Mouse (Mus musculus) cerebellum, adult (tissue): ENCODE measurements around the gene Syne1.

Experiments
- ATAC-seq: cut with Nextera tagmentation; 2 replicates; pipeline ENCODE4 v1.9.2; 2017; ENCODE audit warnings: mild to moderate bottlenecking, moderate library complexity, mixed read lengths; ENCODE audit not compliant: insufficient number of reproducible peaks, low FRiP score, low TSS enrichment

Syne1 gene

DNA sequence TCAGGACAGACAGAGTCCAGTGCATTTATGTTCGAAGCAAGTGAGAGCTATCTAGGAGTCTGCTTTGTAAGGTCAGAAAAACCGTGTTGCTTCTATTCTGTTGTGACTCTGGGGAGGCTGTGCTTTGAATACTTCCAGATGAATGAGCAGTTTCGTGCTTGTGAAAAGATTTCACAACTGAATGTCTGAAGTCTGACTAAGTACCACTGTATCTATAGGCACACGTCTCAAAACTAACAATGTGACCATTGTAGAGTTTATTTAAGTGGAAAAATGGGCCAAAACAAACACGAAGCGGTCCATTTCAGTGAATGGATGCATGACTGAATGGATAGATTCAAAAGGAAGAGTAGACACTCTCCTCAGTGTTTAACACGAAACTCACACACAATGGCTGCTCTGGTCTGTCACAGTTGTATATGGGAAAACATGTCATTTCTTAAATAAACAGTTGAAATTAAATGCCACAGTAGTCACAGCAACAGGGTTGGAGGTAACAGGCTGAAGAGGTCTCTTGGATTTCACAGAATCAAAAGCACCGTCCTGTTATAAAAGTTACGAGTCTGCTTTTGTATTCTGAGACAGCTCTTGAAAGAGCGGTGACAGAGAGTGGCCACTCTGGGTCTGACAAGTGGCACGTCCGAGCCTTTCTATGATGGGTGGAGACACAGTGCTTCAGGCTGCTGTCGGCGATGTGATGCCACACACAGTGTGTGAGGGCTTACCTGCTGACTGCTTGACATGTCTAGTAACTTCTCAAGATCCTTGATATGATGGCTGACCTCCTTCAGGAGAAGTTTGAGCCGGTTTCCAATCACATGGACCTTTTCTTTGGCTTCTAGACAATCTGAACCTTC is 518.9 kb downstream of the Syne1 start:
- no peak for ATAC-seq

GRCm38 (mm10) chr10:5029883-5030282 is 521.4 kb downstream of the Syne1 start:
- no peak for ATAC-seq

GRCm38 (mm10) chr10:5029161-5029560 is 522.1 kb downstream of the Syne1 start:
- ATAC-seq = no peak

DNA sequence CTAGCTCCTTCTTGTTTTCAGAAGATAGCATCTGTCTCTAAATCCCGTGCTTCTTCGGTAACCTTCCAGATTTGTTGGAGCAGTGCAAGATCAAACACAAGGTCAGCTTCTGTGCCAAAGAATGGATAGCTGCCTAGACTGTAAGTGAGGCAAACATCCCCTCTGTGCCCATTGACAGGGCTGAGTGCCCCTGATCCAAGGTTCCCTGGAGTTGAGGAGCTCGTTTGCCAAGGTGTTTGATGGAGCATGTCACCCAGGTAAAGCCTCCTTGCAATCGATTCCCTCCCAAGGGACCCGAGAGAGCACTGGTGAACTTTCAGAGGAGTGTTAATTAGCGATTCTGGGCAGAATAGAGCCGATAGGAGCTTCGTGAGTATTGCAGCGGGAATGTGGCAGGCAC is 523.0 kb downstream of the Syne1 start:
- ATAC-seq = no peak

DNA sequence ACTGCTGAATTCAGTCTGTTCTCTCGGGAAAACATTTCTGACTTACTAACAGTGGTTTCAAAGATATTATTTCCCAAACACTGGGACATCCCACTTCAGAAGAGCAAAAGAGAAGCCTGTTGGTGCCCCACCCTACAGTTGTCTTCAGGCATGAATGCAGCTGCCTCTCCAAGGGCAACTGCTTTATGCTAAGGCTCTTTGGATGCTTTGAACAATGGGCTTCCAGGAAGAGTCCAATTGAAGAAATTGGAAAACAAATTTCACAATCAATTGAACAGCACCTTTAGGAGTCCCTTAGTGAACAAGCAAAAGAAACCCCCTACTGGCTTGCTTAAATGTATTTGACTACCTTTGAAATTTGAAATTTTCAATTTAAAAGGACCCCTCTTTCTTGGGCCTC is 524.1 kb downstream of the Syne1 start:
- no peak for ATAC-seq

DNA sequence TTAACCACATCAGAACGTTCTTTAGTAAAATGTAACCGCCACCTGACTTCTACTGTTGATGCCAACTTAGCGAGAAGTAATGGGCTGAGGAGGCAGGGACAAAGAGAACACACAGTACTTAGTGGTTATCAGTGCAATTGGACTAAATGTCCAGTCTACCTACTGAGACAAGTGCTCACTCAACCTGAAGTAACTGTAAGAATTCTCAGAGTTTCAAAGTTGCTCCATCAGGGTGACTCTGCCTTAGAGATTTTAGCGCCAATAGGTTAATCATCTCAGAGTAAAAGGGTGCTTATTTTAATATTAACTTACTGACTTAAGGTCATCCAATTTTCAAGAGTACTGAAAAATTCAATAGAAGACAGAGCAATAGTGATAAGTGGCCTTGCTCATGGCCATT is 525.4 kb downstream of the Syne1 start:
- no peak for ATAC-seq

DNA sequence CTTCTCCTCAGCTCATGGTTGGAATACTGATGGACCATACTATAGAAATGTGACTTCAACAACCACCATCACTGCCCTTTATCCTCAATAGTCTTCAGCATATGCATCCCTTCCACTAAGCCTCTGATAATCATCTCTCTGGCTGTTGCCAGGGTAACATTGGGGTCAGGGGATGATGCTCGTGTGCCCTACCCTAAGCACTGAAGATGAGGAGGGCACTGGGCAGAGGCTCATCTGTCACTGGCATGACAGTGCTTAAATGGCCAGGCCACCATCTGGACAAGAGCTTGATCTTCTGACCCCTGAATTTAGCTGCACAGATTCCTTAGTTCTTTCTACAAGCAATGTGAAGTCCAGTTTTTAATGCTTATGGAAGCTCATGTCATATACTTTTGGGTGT is 534.1 kb downstream of the Syne1 start:
- no peak for ATAC-seq

GRCm38 (mm10) chr10:5014976-5015375 is 536.3 kb downstream of the Syne1 start:
- no peak for ATAC-seq

GRCm38 (mm10) chr10:5012004-5012403 is 539.3 kb downstream of the Syne1 start:
- ATAC-seq = no peak

GRCm38 (mm10) chr10:5008795-5009366 is 542.4 kb downstream of the Syne1 start:
- ATAC-seq = no peak

DNA sequence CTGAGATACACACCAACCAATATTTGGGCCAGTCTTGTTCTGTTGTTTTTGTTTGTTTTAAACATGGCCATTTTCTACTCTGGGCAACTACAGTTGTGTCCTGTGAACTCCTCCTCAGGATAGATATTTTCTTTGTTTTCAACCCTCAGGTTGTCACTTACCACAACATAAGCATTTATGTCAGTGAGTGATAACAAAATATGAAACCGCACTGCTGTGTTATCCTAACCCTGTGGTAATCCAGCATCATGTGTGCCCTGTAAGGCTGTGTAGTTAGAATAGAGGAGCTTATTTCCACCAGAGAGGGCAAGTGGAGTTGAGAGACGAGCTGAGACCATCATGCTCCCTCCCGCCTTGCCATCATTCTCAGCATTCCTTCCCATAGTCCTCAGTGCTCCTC is 554.7 kb downstream of the Syne1 start:
- no peak for ATAC-seq

GRCm38 (mm10) chr10:4993802-4994201 is 557.5 kb downstream of the Syne1 start:
- ATAC-seq = no peak

DNA sequence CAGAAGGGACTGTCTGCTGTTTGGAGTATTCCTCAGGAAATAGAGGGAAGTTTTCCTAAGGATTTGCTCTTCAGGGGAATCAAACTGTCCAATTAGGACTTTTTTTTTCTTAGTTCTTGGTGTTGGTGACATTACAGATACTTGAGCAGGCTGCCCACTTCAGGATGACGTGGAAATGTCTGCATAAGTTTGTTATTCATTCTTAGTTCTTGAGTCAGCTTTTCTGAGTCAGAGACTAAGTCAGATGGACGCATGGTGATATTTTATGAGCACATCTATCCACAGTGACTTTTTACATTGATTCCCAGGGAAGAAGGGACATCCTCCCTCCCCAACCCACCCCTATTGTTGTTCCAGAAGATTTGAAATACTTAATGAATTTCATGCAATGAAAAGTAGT is 567.4 kb downstream of the Syne1 start:
- ATAC-seq = no peak

- ATAC-seq = no peak
Observed at GRCm38 (mm10) chr10:4977374-4977773, 573.9 kb downstream of the Syne1 start.

DNA sequence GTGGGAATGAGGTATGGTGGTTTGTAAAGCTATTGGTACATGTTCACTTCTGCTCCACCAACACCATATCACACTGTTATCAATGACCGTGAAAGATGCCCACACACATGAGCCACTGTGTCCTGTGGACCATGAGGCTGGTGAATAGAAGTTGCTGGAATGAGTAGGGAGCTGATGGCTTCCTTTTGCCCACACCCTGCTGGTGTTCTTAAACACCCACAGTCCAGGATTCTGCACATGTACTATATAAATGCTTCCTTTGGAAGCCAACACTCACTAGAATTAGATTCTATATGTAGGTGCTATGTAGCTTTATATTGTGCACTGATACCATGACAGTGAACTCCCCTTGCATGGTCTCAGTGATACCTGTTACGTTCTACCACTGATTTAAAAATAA is 574.7 kb downstream of the Syne1 start:
- no peak for ATAC-seq

GRCm38 (mm10) chr10:4974246-4974645 is 577.0 kb downstream of the Syne1 start:
- ATAC-seq = no peak

- no peak for ATAC-seq
Observed at GRCm38 (mm10) chr10:4972026-4972425, 579.3 kb downstream of the Syne1 start.

DNA sequence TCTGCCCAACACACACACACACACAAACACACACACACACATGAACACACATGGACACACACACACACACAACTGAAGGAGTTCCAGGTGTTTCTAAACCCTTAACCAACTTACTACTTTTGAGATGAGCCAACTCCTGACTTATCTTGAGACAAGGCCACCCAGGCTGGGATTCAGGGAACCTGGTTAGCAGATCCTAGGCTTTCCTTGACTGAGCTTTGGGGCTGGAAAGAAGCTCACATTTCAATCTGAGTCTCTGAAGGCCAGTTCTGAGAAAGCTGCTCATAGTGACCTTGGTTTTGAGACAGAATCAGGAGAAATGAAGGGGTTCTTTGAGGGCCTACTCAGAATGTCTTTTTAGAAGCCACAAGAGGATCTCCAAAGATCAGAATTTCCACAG is 579.7 kb downstream of the Syne1 start:
- no peak for ATAC-seq

DNA sequence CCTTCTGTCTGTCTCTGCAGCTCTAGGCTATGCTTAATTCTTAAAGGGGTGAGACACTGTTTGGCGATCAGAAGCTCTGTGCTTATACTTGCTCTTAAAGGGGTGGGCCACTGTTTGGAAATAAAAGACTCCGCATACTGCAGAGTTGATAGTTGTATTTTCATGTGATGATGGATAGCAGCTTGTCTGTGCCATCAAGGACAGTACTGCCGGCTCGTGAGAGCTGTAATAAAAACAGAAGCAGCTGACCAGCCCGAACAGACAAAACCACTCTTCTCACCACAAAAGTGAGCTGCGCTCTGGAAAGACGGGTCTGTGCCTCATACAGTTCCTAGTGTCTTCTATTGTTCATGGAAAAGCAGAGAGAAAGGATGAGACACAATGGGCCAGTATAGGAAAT is 580.1 kb downstream of the Syne1 start:
- no peak for ATAC-seq
